Mouse (Mus musculus) cortical plate, adult 2 months (tissue): ENCODE results near the gene Cxcr3.
A peak's percentile ranks its signal among the peaks of the same experiment; 100 is the strongest.

Experiments used
- CTCF ChIP-seq: fragments of 200-500 bp; IDR thresholded peaks from 2 replicates; pipeline ENCODE4 v1.5.1; 2011; ENCODE audit warnings: mild to moderate bottlenecking, control low read depth, low read length; ENCODE audit not compliant: insufficient read depth; ENCODE audit errors: extremely low read depth
- POLR2A ChIP-seq: fragments of 200-500 bp; IDR thresholded peaks from 2 replicates; pipeline ENCODE4 v1.6.1; 2011; ENCODE audit warnings: mild to moderate bottlenecking, low read length, control low read depth; ENCODE audit not compliant: insufficient read depth; ENCODE audit errors: extremely low read depth

GRCm38 (mm10) chrX:101772035-101772434, 38.0 kb upstream of the Cxcr3 start:
- peak; percentile 76 for TF ChIP-seq CTCF
- TF ChIP-seq POLR2A, result no peak
